Mouse (Mus musculus) MEL (cell line): ENCODE data around the gene Hpn.

Experiments used
- CHD1 ChIP-seq: IDR thresholded peaks from 2 replicates; pipeline ENCODE4 v1.6.1; 2012; ENCODE audit warnings: low read depth, mild to moderate bottlenecking, inconsistent platforms, low read length, improper control_type of control experiment
- CTCF ChIP-seq, 3 experiments: IDR thresholded peaks in 2 of 3; conservative IDR thresholded peaks in 1 of 3; 2 replicates each; pipeline ENCODE4 v1.5.1; 2011 to 2012; ENCODE audit warnings: low read length in 3 of 3, low read depth in 2 of 3, mild to moderate bottlenecking in 2 of 3, improper control_type of control experiment in 1 of 3, inconsistent platforms in 1 of 3, mixed read lengths in 1 of 3, moderate library complexity in 1 of 3; ENCODE audit not compliant: control insufficient read depth in 1 of 3, insufficient read depth in 1 of 3, poor library complexity in 1 of 3, severe bottlenecking in 1 of 3
- MAX ChIP-seq: IDR thresholded peaks from 2 replicates; pipeline ENCODE4 v1.6.1; 2011; ENCODE audit warnings: low read length, improper control_type of control experiment
- POLR2A ChIP-seq, 2 experiments: IDR thresholded peaks; 2 replicates each; pipeline ENCODE4 v1.6.1; 2011 to 2012; ENCODE audit warnings: low read length in 2 of 2, mild to moderate bottlenecking in 2 of 2, control low read depth in 1 of 2, improper control_type of control experiment in 1 of 2, low read depth in 1 of 2, moderate library complexity in 1 of 2; ENCODE audit not compliant: control insufficient read depth in 1 of 2, insufficient read depth in 1 of 2, poor library complexity in 1 of 2
- ZNF384 ChIP-seq: IDR thresholded peaks from 2 replicates; pipeline ENCODE4 v1.6.1; 2012; ENCODE audit warnings: low read depth, mild to moderate bottlenecking, inconsistent platforms, low read length, improper control_type of control experiment

GRCm38 (mm10) chr7:31114646-31115045, 444 bp downstream of the Hpn start:
- no peak for TF ChIP-seq CHD1
- TF ChIP-seq CTCF (IDR thresholded peaks at IDR 0.05 in 2 of 3, conservative IDR thresholded peaks at IDR 0.05 in 1 of 3; ENCODE audit: control insufficient read depth in 1 of 3, insufficient read depth in 1 of 3, low read depth in 2 of 3, low read length in 3 of 3, poor library complexity in 1 of 3, severe bottlenecking in 1 of 3): 0 out of 6 replicates have a peak, but pooled peaks of 1 of the 3 experiments have one; percentile 6
- TF ChIP-seq MAX: no peak
- TF ChIP-seq POLR2A (IDR thresholded peaks at IDR 0.05; ENCODE audit: control insufficient read depth in 1 of 2, insufficient read depth in 1 of 2, low read depth in 1 of 2, low read length in 2 of 2, poor library complexity in 1 of 2): no peak
- TF ChIP-seq ZNF384: no peak
